Mouse (Mus musculus) spleen, adult 2 months (tissue): ENCODE data around the gene Fgfr2. TPM values are rescaled to one million over a fixed set of nuclear protein-coding genes. Genes with fewer than 3 reads are reported as not detected.

Experiments used
- DNase-seq, 2 experiments: peaks; one replicate each; pipeline versions ENCODE4 v3.0.0 to v3.0.0-alpha.2; 2012 to 2021; ENCODE audit warnings: low spot score in 2 of 2, low read depth in 1 of 2
- H3K27ac ChIP-seq: fragments of 200-500 bp; 2 replicates; pipeline ENCODE4 v1.5.1; 2012; ENCODE audit warnings: low read length, inconsistent platforms; ENCODE audit not compliant: insufficient read depth
- H3K27me3 ChIP-seq: fragments of 200-500 bp; 2 replicates; pipeline ENCODE4 v1.6.1; 2012; ENCODE audit warnings: mild to moderate bottlenecking, moderate library complexity, low read length, inconsistent platforms; ENCODE audit not compliant: control insufficient read depth, insufficient read depth
- H3K36me3 ChIP-seq: fragments of 200-500 bp; 2 replicates; pipeline ENCODE4 v1.6.1; 2012; ENCODE audit warnings: mild to moderate bottlenecking, low read length, inconsistent platforms; ENCODE audit not compliant: control insufficient read depth, insufficient read depth
- H3K4me1 ChIP-seq: fragments of 200-500 bp; 2 replicates; pipeline ENCODE4 v1.6.1; 2011; ENCODE audit warnings: inconsistent platforms; ENCODE audit not compliant: control insufficient read depth, insufficient read depth, insufficient read length
- H3K4me3 ChIP-seq: fragments of 200-500 bp; 2 replicates; pipeline ENCODE4 v1.5.1; 2011; ENCODE audit warnings: mild to moderate bottlenecking, inconsistent platforms; ENCODE audit not compliant: insufficient read depth, insufficient read length; ENCODE audit errors: extremely low read depth
- CTCF ChIP-seq: fragments of 200-500 bp; IDR thresholded peaks from 2 replicates; pipeline ENCODE4 v1.5.1; 2011; ENCODE audit warnings: mild to moderate bottlenecking, inconsistent platforms; ENCODE audit not compliant: insufficient read depth, insufficient read length, insufficient replicate concordance; ENCODE audit errors: extremely low read depth
- POLR2A ChIP-seq: fragments of 200-500 bp; IDR thresholded peaks from 2 replicates; pipeline ENCODE4 v1.6.1; 2011; ENCODE audit warnings: low read depth, low read length, inconsistent platforms
- WGBS: fragments of 180-500 bp; shearing (Covaris S2); methylation state at CpG from one replicate; pipeline ENCODE4 v1.1.7; 2018; 5-methylcytosine and 5-hydroxymethylcytosine counted together
- polyA plus RNA-seq: library from polyadenylated mRNA; depleted of rRNA; stranded (reverse); fragments of >200 nt; gene quantifications from 2 replicates; pipeline ENCODE4 v1.2.3, GENCODE M21; 2012

Gene Fgfr2
- polyA plus RNA-seq, 1 experiment = 1.6 TPM

GRCm38 (mm10) chr7:131826811-131827210, 1296.3 kb downstream of the Fgfr2 start:
- no peak for DNase-seq
- H3K4me3 ChIP-seq = no peak overlapping the region
- H3K27me3 ChIP-seq = no peaks in the 10 kb centered on the region
- WGBS = 89% methylated on average over 5 of the region's 5 CpGs
- H3K27ac ChIP-seq = no peak overlapping the region
- TF ChIP-seq CTCF (no peak), POLR2A (no peak)
- H3K4me1 ChIP-seq = no peaks in the 10 kb centered on the region
- no peaks in the 10 kb centered on the region for H3K36me3 ChIP-seq

GRCm38 (mm10) chr7:131817976-131818375, 1305.2 kb downstream of the Fgfr2 start:
- Histone ChIP-seq H3K27me3 (no peaks in the 10 kb centered on the region), H3K36me3 (no peaks in the 10 kb centered on the region), H3K4me3 (no peak overlapping the region), H3K4me1 (no peaks in the 10 kb centered on the region), H3K27ac (no peak overlapping the region)
- 77% methylated on average over 6 of the region's 6 CpGs for WGBS
- DNase-seq = no peak
- no peak for TF ChIP-seq CTCF

- WGBS = 58% methylated on average over 2 of the region's 2 CpGs
- H3K36me3 ChIP-seq = no peaks in the 10 kb centered on the region
- DNase-seq = no peak
- no peak overlapping the region for H3K4me3 ChIP-seq
- H3K27ac ChIP-seq = no peak overlapping the region
- no peaks in the 10 kb centered on the region for H3K4me1 ChIP-seq
- no peaks in the 10 kb centered on the region for H3K27me3 ChIP-seq
- TF ChIP-seq CTCF (no peak), POLR2A (no peak)
Observed at GRCm38 (mm10) chr7:131816641-131817040, 1306.5 kb downstream of the Fgfr2 start.

- DNase-seq = no peak
- no peak overlapping the region for H3K27ac ChIP-seq
- TF ChIP-seq POLR2A = no peak
- no peak for TF ChIP-seq CTCF
- H3K4me3 ChIP-seq = no peak overlapping the region
- H3K36me3 ChIP-seq = no peaks in the 10 kb centered on the region
- no peaks in the 10 kb centered on the region for H3K4me1 ChIP-seq
- no peaks in the 10 kb centered on the region for H3K27me3 ChIP-seq
- 81% methylated on average over 6 of the region's 6 CpGs for WGBS
Observed at GRCm38 (mm10) chr7:131812116-131812515, 1311.0 kb downstream of the Fgfr2 start.

GRCm38 (mm10) chr7:131810916-131811315, 1312.2 kb downstream of the Fgfr2 start:
- WGBS = 77% methylated on average over 4 of the region's 4 CpGs
- Histone ChIP-seq H3K36me3 (no peaks in the 10 kb centered on the region), H3K27me3 (no peaks in the 10 kb centered on the region), H3K4me3 (no peak overlapping the region), H3K4me1 (no peaks in the 10 kb centered on the region), H3K27ac (no peak overlapping the region)
- TF ChIP-seq CTCF = no peak
- no peak for TF ChIP-seq POLR2A
- DNase-seq = no peak

- no peak for DNase-seq
- Histone ChIP-seq H3K4me3 (no peak overlapping the region), H3K27me3 (no peaks in the 10 kb centered on the region), H3K27ac (no peak overlapping the region), H3K36me3 (no peaks in the 10 kb centered on the region), H3K4me1 (no peaks in the 10 kb centered on the region)
- WGBS = 67% methylated on average over 5 of the region's 5 CpGs
- TF ChIP-seq POLR2A = no peak
Observed at GRCm38 (mm10) chr7:131809584-131810181, 1313.5 kb downstream of the Fgfr2 start.

GRCm38 (mm10) chr7:131807257-131807656, 1315.9 kb downstream of the Fgfr2 start:
- DNase-seq = no peak

More at GRCm38 (mm10) chr7:131807257-131807656, 1315.9 kb downstream of the Fgfr2 start:
- Histone ChIP-seq H3K27ac (no peak overlapping the region), H3K4me1 (no peaks in the 10 kb centered on the region), H3K27me3 (no peaks in the 10 kb centered on the region), H3K4me3 (no peak overlapping the region), H3K36me3 (no peaks in the 10 kb centered on the region)
- WGBS = 52% methylated on average over 2 of the region's 2 CpGs
- TF ChIP-seq CTCF (no peak), POLR2A (no peak)
